Mouse (Mus musculus) Muller cell, postnatal 12 days (primary cell): ENCODE data around the gene Mamstr.

Experiments
- DNase-seq: peaks from one replicate; pipeline ENCODE4 v3.0.0-alpha.2; 2015; ENCODE audit errors: inconsistent ontology term

Gene Mamstr

GRCm38 (mm10) chr7:45628364-45629294 is 11.1 kb upstream of the Mamstr start:
- DNase-seq, result peak; percentile 93

- DNase-seq, result no peak
These were observed 9.5 kb upstream of the Mamstr start for GRCm38 (mm10) chr7:45630064-45630907.

- DNase-seq, result peak; percentile 37
These were observed 7.3 kb upstream of the Mamstr start for GRCm38 (mm10) chr7:45632499-45632898.

GRCm38 (mm10) chr7:45634946-45635681 is 4.7 kb upstream of the Mamstr start:
- DNase-seq, result no peak

GRCm38 (mm10) chr7:45635711-45636688 is 3.8 kb upstream of the Mamstr start:
- no peak for DNase-seq

- no peak for DNase-seq
These were observed 2.1 kb upstream of the Mamstr start for GRCm38 (mm10) chr7:45637710-45638109.

GRCm38 (mm10) chr7:45638623-45639401 is 965 bp upstream of the Mamstr start:
- peak; percentile 97 for DNase-seq

- no peak for DNase-seq
These were observed 597 bp downstream of the Mamstr start for GRCm38 (mm10) chr7:45640191-45640957.

- DNase-seq, result peak; percentile 11
These were observed 1.7 kb downstream of the Mamstr start for GRCm38 (mm10) chr7:45641391-45642040.

GRCm38 (mm10) chr7:45642083-45642482 is 2.3 kb downstream of the Mamstr start:
- no peak for DNase-seq

GRCm38 (mm10) chr7:45642503-45643255 is 2.9 kb downstream of the Mamstr start:
- DNase-seq, result peak; percentile 11

- peak; percentile 99 for DNase-seq
These were observed 3.8 kb downstream of the Mamstr start for GRCm38 (mm10) chr7:45643441-45644178.

- DNase-seq, result peak; percentile 61
These were observed 4.4 kb downstream of the Mamstr start for GRCm38 (mm10) chr7:45644183-45644582.

- no peak for DNase-seq
These were observed 5.3 kb downstream of the Mamstr start for GRCm38 (mm10) chr7:45644872-45645590.

GRCm38 (mm10) chr7:45645591-45645971 is 5.8 kb downstream of the Mamstr start:
- DNase-seq, result no peak

GRCm38 (mm10) chr7:45646671-45647070 is 6.9 kb downstream of the Mamstr start:
- no peak for DNase-seq
